Mouse (Mus musculus): ENCODE measurements around the gene Usf1. TPM values are rescaled to one million over a fixed set of nuclear protein-coding genes. Genes with fewer than 3 reads are reported as not detected.

The Usf1 gene
- polyA plus RNA-seq, 1 experiment from 2014 or later: 85.2 TPM

DNA sequence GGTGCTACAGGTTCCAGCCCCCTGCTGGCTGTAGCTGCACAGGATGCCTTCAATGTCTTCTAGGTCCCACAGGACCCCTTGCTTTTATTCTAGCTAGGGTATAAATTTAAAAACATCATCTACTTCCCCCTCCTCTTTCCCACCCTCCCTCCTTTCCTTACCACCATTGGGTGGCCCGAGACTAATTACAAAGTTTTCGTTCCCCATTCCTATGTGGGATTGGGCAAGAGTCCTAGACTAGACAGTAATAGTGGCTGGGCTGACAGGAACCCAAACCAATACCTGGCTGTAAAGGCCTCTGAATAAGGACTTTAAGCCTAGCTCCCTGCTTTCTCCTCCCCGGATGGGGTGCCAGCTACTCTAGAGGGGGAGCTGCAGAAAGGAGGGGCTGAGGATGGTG lies 52.0 kb downstream of the Usf1 start:
- Histone ChIP-seq H3K9me3 (ENCODE audit: control insufficient read depth, low read depth, low read length) (no peaks in the 10 kb centered on the region), H3K27me3 (ENCODE audit: control insufficient read depth, insufficient read depth, low read length) (no peaks in the 10 kb centered on the region), H3K4me3 (ENCODE audit: low read depth, low read length) (no peak overlapping the region), H3K9ac (replicated peaks; ENCODE audit: low read depth, low read length) (no peak overlapping the region), H3K4me2 (replicated peaks; ENCODE audit: low read depth, low read length) (no peak overlapping the region), H3K4me1 (ENCODE audit: control insufficient read depth, insufficient read depth, low read length) (no peaks in the 10 kb centered on the region), H3K27ac (ENCODE audit: low read length) (peak overlapping the region; percentile 52; the same call in 1 of the 2 replicates), H3K36me3 (ENCODE audit: control insufficient read depth, insufficient read depth, low read length) (peaks cover 7% of the 10 kb centered on the region; the same call in 1 of the 2 replicates)
- no peak for ATAC-seq (ENCODE audit: insufficient number of reproducible peaks, insufficient read depth, low FRiP score, low read depth)
- 94% methylated on average over 3 of the region's 3 CpGs for WGBS

DNA sequence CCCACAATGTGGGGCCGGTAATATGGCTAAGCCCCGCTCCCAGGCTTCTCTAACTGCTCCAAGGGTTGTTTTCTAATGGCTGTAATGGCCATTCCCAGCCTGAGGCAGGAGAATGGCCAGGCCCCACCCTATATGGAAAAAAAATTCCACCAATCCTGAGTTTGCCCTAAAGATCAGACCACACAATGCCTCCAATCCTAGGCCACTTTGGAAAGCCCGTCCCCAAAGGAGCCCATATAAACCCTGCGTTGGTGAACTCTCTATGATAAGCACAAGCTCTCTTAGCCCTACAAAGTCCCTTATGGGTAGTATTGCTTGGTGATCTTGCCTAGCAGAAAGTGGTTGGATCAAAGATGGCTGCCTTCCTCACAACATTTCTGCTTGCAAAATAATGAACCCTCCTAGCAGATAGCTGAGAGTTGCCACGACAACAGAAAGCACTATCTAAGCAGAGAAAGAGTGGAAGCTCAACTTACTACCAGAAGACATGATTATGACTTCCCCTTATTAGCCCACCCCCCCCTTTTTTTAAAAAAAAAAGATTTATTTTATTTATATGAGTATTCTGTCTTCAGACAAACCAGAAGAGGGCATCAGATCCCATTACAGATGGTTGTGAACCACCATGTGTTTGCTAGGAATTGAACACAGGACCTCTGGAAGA lies 54.8 kb downstream of the Usf1 start:
- WGBS: 94% methylated on average over 5 of the region's 5 CpGs
- 0 out of 2 replicates have a peak, but pooled peaks have one; percentile 20 for ATAC-seq (ENCODE audit: insufficient number of reproducible peaks, insufficient read depth, low FRiP score, low read depth)

GRCm38 (mm10) chr1:171466565-171466964 lies 55.5 kb downstream of the Usf1 start:
- ATAC-seq (ENCODE audit: insufficient number of reproducible peaks, insufficient read depth, low FRiP score, low read depth): no peak

More for the DNA sequence above, 54.8 kb downstream of the Usf1 start:
- H3K36me3 ChIP-seq (ENCODE audit: control insufficient read depth, insufficient read depth, low read length): peaks cover 3% of the 10 kb centered on the region; the same call in 1 of the 2 replicates
- no peaks in the 10 kb centered on the region for H3K27me3 ChIP-seq (ENCODE audit: control insufficient read depth, insufficient read depth, low read length)
- H3K4me1 ChIP-seq (ENCODE audit: control insufficient read depth, insufficient read depth, low read length): no peaks in the 10 kb centered on the region
- H3K4me3 ChIP-seq (ENCODE audit: low read depth, low read length): no peak overlapping the region
- no peak overlapping the region for H3K4me2 ChIP-seq (replicated peaks; ENCODE audit: low read depth, low read length)
- H3K9ac ChIP-seq (replicated peaks; ENCODE audit: low read depth, low read length): no peak overlapping the region
- no peak overlapping the region for H3K27ac ChIP-seq (ENCODE audit: low read length)
- H3K9me3 ChIP-seq (ENCODE audit: control insufficient read depth, low read depth, low read length): no peaks in the 10 kb centered on the region

More at GRCm38 (mm10) chr1:171466565-171466964, 55.5 kb downstream of the Usf1 start:
- peaks cover under 1% of the 10 kb centered on the region; the same call in 1 of the 2 replicates for H3K36me3 ChIP-seq (ENCODE audit: control insufficient read depth, insufficient read depth, low read length)
- H3K27ac ChIP-seq (ENCODE audit: low read length): no peak overlapping the region
- no peak overlapping the region for H3K9ac ChIP-seq (replicated peaks; ENCODE audit: low read depth, low read length)
- H3K9me3 ChIP-seq (ENCODE audit: control insufficient read depth, low read depth, low read length): no peaks in the 10 kb centered on the region
- WGBS: 86% methylated on average over 4 of the region's 4 CpGs
- no peak overlapping the region for H3K4me3 ChIP-seq (ENCODE audit: low read depth, low read length)
- H3K4me2 ChIP-seq (replicated peaks; ENCODE audit: low read depth, low read length): no peak overlapping the region
- H3K27me3 ChIP-seq (ENCODE audit: control insufficient read depth, insufficient read depth, low read length): no peaks in the 10 kb centered on the region
- H3K4me1 ChIP-seq (ENCODE audit: control insufficient read depth, insufficient read depth, low read length): no peaks in the 10 kb centered on the region

Other genes starting within 250 kb of the Usf1 start
- gene Pcp4l1, start 215.0 kb upstream of the Usf1 start, polyA plus RNA-seq (2014; fragmentation: Nextera tagmentation; extraction: Ambion mirVana): 35.6 and 39.6 TPM in 2 replicates
- 0.17 and 0.30 TPM in 2 replicates for gene Nr1i3, start 197.3 kb upstream of the Usf1 start, polyA plus RNA-seq (2014; fragmentation: Nextera tagmentation; extraction: Ambion mirVana)
- gene Tomm40l, start 188.8 kb upstream of the Usf1 start, polyA plus RNA-seq (2014; fragmentation: Nextera tagmentation; extraction: Ambion mirVana): 25.0 and 28.2 TPM in 2 replicates
- 3.9 and 7.3 TPM in 2 replicates for gene Apoa2, start 186.3 kb upstream of the Usf1 start, polyA plus RNA-seq (2014; fragmentation: Nextera tagmentation; extraction: Ambion mirVana)
- gene Fcer1g, start 176.9 kb upstream of the Usf1 start, polyA plus RNA-seq (2014; fragmentation: Nextera tagmentation; extraction: Ambion mirVana): 52.5 and 58.4 TPM in 2 replicates
- gene Adamts4, start 160.9 kb upstream of the Usf1 start, polyA plus RNA-seq (2014; fragmentation: Nextera tagmentation; extraction: Ambion mirVana): 5.3 and 6.3 TPM in 2 replicates
- gene Ndufs2, start 159.9 kb upstream of the Usf1 start, polyA plus RNA-seq (2014; fragmentation: Nextera tagmentation; extraction: Ambion mirVana): 219 and 234 TPM in 2 replicates
- gene B4galt3, start 141.0 kb upstream of the Usf1 start, polyA plus RNA-seq (2014; fragmentation: Nextera tagmentation; extraction: Ambion mirVana): 81.1 and 87.0 TPM in 2 replicates
- gene Ppox, start 130.1 kb upstream of the Usf1 start, polyA plus RNA-seq (2014; fragmentation: Nextera tagmentation; extraction: Ambion mirVana): 56.7 and 57.7 TPM in 2 replicates
- 68.8 and 70.6 TPM in 2 replicates for gene Usp21, start 123.3 kb upstream of the Usf1 start, polyA plus RNA-seq (2014; fragmentation: Nextera tagmentation; extraction: Ambion mirVana)
- gene Ufc1, start 116.3 kb upstream of the Usf1 start, polyA plus RNA-seq (2014; fragmentation: Nextera tagmentation; extraction: Ambion mirVana): 118 and 130 TPM in 2 replicates
- gene Dedd, start 82.2 kb upstream of the Usf1 start, polyA plus RNA-seq (2014; fragmentation: Nextera tagmentation; extraction: Ambion mirVana): 48.8 and 54.1 TPM in 2 replicates
- 37.1 and 40.8 TPM in 2 replicates for gene Nit1, start 65.7 kb upstream of the Usf1 start, polyA plus RNA-seq (2014; fragmentation: Nextera tagmentation; extraction: Ambion mirVana)
- 44.7 TPM in 2 replicates for gene Pfdn2, start 65.6 kb upstream of the Usf1 start, polyA plus RNA-seq (2014; fragmentation: Nextera tagmentation; extraction: Ambion mirVana)
- gene Klhdc9, start 50.5 kb upstream of the Usf1 start, polyA plus RNA-seq (2014; fragmentation: Nextera tagmentation; extraction: Ambion mirVana): 1.5 and 1.6 TPM in 2 replicates
- gene Nectin4, start 41.2 kb upstream of the Usf1 start, polyA plus RNA-seq (2014; fragmentation: Nextera tagmentation; extraction: Ambion mirVana): 10.7 and 13.7 TPM in 2 replicates
- gene Arhgap30, start 22.4 kb upstream of the Usf1 start, polyA plus RNA-seq (2014; fragmentation: Nextera tagmentation; extraction: Ambion mirVana): 0.67 and 1.3 TPM in 2 replicates
- 3.0 and 3.1 TPM in 2 replicates for gene Tstd1, start 7.6 kb downstream of the Usf1 start, polyA plus RNA-seq (2014; fragmentation: Nextera tagmentation; extraction: Ambion mirVana)
- 119 and 127 TPM in 2 replicates for gene F11r, start 26.2 kb downstream of the Usf1 start, polyA plus RNA-seq (2014; fragmentation: Nextera tagmentation; extraction: Ambion mirVana)
- gene Alyref2, start 92.2 kb downstream of the Usf1 start, polyA plus RNA-seq (2014; fragmentation: Nextera tagmentation; extraction: Ambion mirVana): 14.5 and 14.6 TPM in 2 replicates
- gene Itln1, start 124.0 kb downstream of the Usf1 start, polyA plus RNA-seq (2014; fragmentation: Nextera tagmentation; extraction: Ambion mirVana): not detected in 2 replicates
- gene Cd244a, start 147.9 kb downstream of the Usf1 start, polyA plus RNA-seq (2014; fragmentation: Nextera tagmentation; extraction: Ambion mirVana): 0.21 and 0.26 TPM in 2 replicates
- not detected in 2 replicates for gene Ly9, start 196.1 kb downstream of the Usf1 start, polyA plus RNA-seq (2014; fragmentation: Nextera tagmentation; extraction: Ambion mirVana)
- 0.14 TPM in 1 of 2 replicates, not detected in the other for gene Slamf7, start 241.7 kb downstream of the Usf1 start, polyA plus RNA-seq (2014; fragmentation: Nextera tagmentation; extraction: Ambion mirVana)

All from stomach, embryonic 14.5 days (tissue).